Mouse (Mus musculus) limb, embryonic 15.5 days (tissue): ENCODE results near the gene Gm26992. TPM values are rescaled to one million over a fixed set of nuclear protein-coding genes. Genes with fewer than 3 reads are reported as not detected.
A peak's percentile ranks its signal among the peaks of the same experiment; 100 is the strongest.
"Not testable (repeated sequence)": the region's sequence is repeated elsewhere in the genome, so short reads cannot be mapped to it uniquely, and the experiment has no call there.

Experiments used
- ATAC-seq: fragments of 200-750 bp; cut with Nextera tagmentation; 2 replicates; pipeline ENCODE4 v1.8.0; 2017; ENCODE audit warnings: low read depth, moderate TSS enrichment; ENCODE audit not compliant: insufficient number of reproducible peaks, low FRiP score, low TSS enrichment
- H3K27ac ChIP-seq: fragments of 300-500 bp; sonication (generic); 2 replicates; pipeline ENCODE4 v1.5.1; 2015; ENCODE audit warnings: moderate library complexity, mild to moderate bottlenecking, inconsistent platforms
- H3K27me3 ChIP-seq: fragments of 300-500 bp; sonication (generic); 2 replicates; pipeline ENCODE4 v1.6.1; 2015; ENCODE audit warnings: inconsistent platforms
- H3K36me3 ChIP-seq: fragments of 300-500 bp; sonication (generic); 2 replicates; pipeline ENCODE4 v1.6.1; 2015; ENCODE audit warnings: inconsistent platforms
- H3K4me1 ChIP-seq: fragments of 300-500 bp; sonication (generic); 2 replicates; pipeline ENCODE4 v1.6.1; 2015; ENCODE audit warnings: inconsistent platforms
- H3K4me2 ChIP-seq: fragments of 300-500 bp; sonication (generic); 2 replicates; pipeline ENCODE4 v1.6.1; 2015; ENCODE audit warnings: mild to moderate bottlenecking, inconsistent platforms
- H3K4me3 ChIP-seq: fragments of 300-500 bp; sonication (generic); 2 replicates; pipeline ENCODE4 v1.5.1; 2015; ENCODE audit warnings: mild to moderate bottlenecking, inconsistent platforms
- H3K9ac ChIP-seq: fragments of 300-500 bp; sonication (generic); 2 replicates; pipeline ENCODE4 v1.6.1; 2015; ENCODE audit warnings: inconsistent platforms
- H3K9me3 ChIP-seq: fragments of 300-500 bp; sonication (generic); 2 replicates; pipeline ENCODE4 v1.6.1; 2016; ENCODE audit warnings: inconsistent platforms
- whole genome bisulfite sequencing: fragments of 180-500 bp; shearing (Covaris S2); methylation state at CpG from one replicate; pipeline ENCODE4 v1.1.7; 2015; 5-methylcytosine and 5-hydroxymethylcytosine counted together
- polyA plus RNA-seq: library from polyadenylated mRNA; unstranded; fragments of >200 nt; fragmentation: Nextera tagmentation; extraction: Ambion mirVana; gene quantifications from 2 replicates; pipeline ENCODE4 v1.2.1, GENCODE M21; 2015

Gene Gm26992
- polyA plus RNA-seq, 1 experiment from 2014 or later: not detected

GRCm38 (mm10) chrX:103447539-103448169 is 25.8 kb downstream of the Gm26992 start:
- Histone ChIP-seq H3K4me3 (peak overlapping the region; percentile 37), H3K36me3 (no peaks in the 10 kb centered on the region), H3K4me2 (peak overlapping the region; percentile 65), H3K27ac (no peak overlapping the region), H3K27me3 (peaks cover 18% of the 10 kb centered on the region), H3K9me3 (no peaks in the 10 kb centered on the region), H3K9ac (no peak overlapping the region), H3K4me1 (0 out of 2 replicates have a peak, but pooled peaks cover 4% of the 10 kb centered on the region)
- WGBS: 7% methylated on average over 34 of the region's 34 CpGs
- ATAC-seq: no peak

GRCm38 (mm10) chrX:103448429-103448828 is 26.6 kb downstream of the Gm26992 start:
- not testable (repeated sequence) for H3K36me3 ChIP-seq, H3K27ac ChIP-seq, H3K4me1 ChIP-seq, ATAC-seq, H3K9ac ChIP-seq, H3K9me3 ChIP-seq
- H3K27me3 ChIP-seq: peaks cover 18% of the 10 kb centered on the region
- peak overlapping the region; percentile 37; the same call in 1 of the 2 replicates for H3K4me3 ChIP-seq
- peak overlapping the region; percentile 65; the same call in 1 of the 2 replicates for H3K4me2 ChIP-seq
- 57% methylated on average over 11 of the region's 13 CpGs for whole genome bisulfite sequencing

GRCm38 (mm10) chrX:103448943-103449722 is 27.3 kb downstream of the Gm26992 start:
- H3K27me3 ChIP-seq: peaks cover 18% of the 10 kb centered on the region
- 64% methylated on average over 24 of the region's 27 CpGs for WGBS
- not testable (repeated sequence) for H3K9me3 ChIP-seq, H3K4me3 ChIP-seq, ATAC-seq, H3K9ac ChIP-seq, H3K36me3 ChIP-seq, H3K4me1 ChIP-seq, H3K27ac ChIP-seq, H3K4me2 ChIP-seq

- Histone ChIP-seq H3K9me3 (no peaks in the 10 kb centered on the region), H3K27ac (no peak overlapping the region), H3K36me3 (no peaks in the 10 kb centered on the region), H3K9ac (no peak overlapping the region), H3K4me1 (0 out of 2 replicates have a peak, but pooled peaks cover under 1% of the 10 kb centered on the region), H3K4me2 (no peak overlapping the region), H3K4me3 (no peak overlapping the region), H3K27me3 (peaks cover 6% of the 10 kb centered on the region)
- no peak for ATAC-seq
- 82% methylated on average over 6 of the region's 6 CpGs for WGBS
Measured at GRCm38 (mm10) chrX:103452815-103453214, 31.0 kb downstream of the Gm26992 start.

- H3K27ac ChIP-seq: no peak overlapping the region
- no peaks in the 10 kb centered on the region for H3K36me3 ChIP-seq
- H3K4me3 ChIP-seq: no peak overlapping the region
- WGBS: 73% methylated on average over 5 of the region's 5 CpGs
- no peaks in the 10 kb centered on the region for H3K27me3 ChIP-seq
- no peaks in the 10 kb centered on the region for H3K9me3 ChIP-seq
- no peak for ATAC-seq
- H3K4me1 ChIP-seq: no peaks in the 10 kb centered on the region
- no peak overlapping the region for H3K9ac ChIP-seq
- no peak overlapping the region for H3K4me2 ChIP-seq
Measured at GRCm38 (mm10) chrX:103460056-103460455, 38.2 kb downstream of the Gm26992 start.

- H3K27me3 ChIP-seq: no peaks in the 10 kb centered on the region
- no peaks in the 10 kb centered on the region for H3K9me3 ChIP-seq
- H3K27ac ChIP-seq: no peak overlapping the region
- no peaks in the 10 kb centered on the region for H3K4me1 ChIP-seq
- no peak overlapping the region for H3K9ac ChIP-seq
- H3K4me2 ChIP-seq: no peak overlapping the region
- 70% methylated on average over 2 of the region's 2 CpGs for WGBS
- no peaks in the 10 kb centered on the region for H3K36me3 ChIP-seq
- ATAC-seq: no peak
- no peak overlapping the region for H3K4me3 ChIP-seq
Measured at GRCm38 (mm10) chrX:103468998-103469397, 47.2 kb downstream of the Gm26992 start.

- 77% methylated on average over 3 of the region's 3 CpGs for whole genome bisulfite sequencing
- Histone ChIP-seq H3K4me1 (no peaks in the 10 kb centered on the region), H3K9me3 (no peaks in the 10 kb centered on the region), H3K27me3 (no peaks in the 10 kb centered on the region), H3K9ac (no peak overlapping the region), H3K36me3 (no peaks in the 10 kb centered on the region), H3K4me2 (no peak overlapping the region), H3K4me3 (no peak overlapping the region), H3K27ac (no peak overlapping the region)
- no peak for ATAC-seq
Measured at GRCm38 (mm10) chrX:103472346-103472745, 50.5 kb downstream of the Gm26992 start.

- 19% methylated on average over 3 of the region's 3 CpGs for WGBS
- no peak overlapping the region for H3K9ac ChIP-seq
- H3K36me3 ChIP-seq: no peaks in the 10 kb centered on the region
- no peak overlapping the region for H3K4me3 ChIP-seq
- H3K27ac ChIP-seq: no peak overlapping the region
- no peak for ATAC-seq
- no peak overlapping the region for H3K4me2 ChIP-seq
- H3K27me3 ChIP-seq: no peaks in the 10 kb centered on the region
- H3K9me3 ChIP-seq: no peaks in the 10 kb centered on the region
- H3K4me1 ChIP-seq: no peaks in the 10 kb centered on the region
Measured at GRCm38 (mm10) chrX:103477507-103477906, 55.7 kb downstream of the Gm26992 start.

GRCm38 (mm10) chrX:103481243-103482096 is 59.7 kb downstream of the Gm26992 start:
- Histone ChIP-seq H3K4me2 (peak overlapping the region; percentile 25), H3K9ac (peak overlapping the region; percentile 33; the same call in 1 of the 2 replicates), H3K27me3 (no peaks in the 10 kb centered on the region), H3K4me1 (no peaks in the 10 kb centered on the region), H3K27ac (peak overlapping the region; percentile 78), H3K9me3 (no peaks in the 10 kb centered on the region), H3K4me3 (peak overlapping the region; percentile 44), H3K36me3 (no peaks in the 10 kb centered on the region)
- 70% methylated on average over 32 of the region's 32 CpGs for WGBS
- ATAC-seq: peak; percentile 55; the same call in 1 of the 2 replicates

- Histone ChIP-seq H3K4me1 (no peaks in the 10 kb centered on the region), H3K27me3 (no peaks in the 10 kb centered on the region), H3K27ac (peak overlapping the region; percentile 78), H3K9me3 (no peaks in the 10 kb centered on the region), H3K4me3 (peak overlapping the region; percentile 44), H3K9ac (peak overlapping the region; percentile 33; the same call in 1 of the 2 replicates), H3K36me3 (no peaks in the 10 kb centered on the region), H3K4me2 (no peak overlapping the region)
- no peak for ATAC-seq
- WGBS: 73% methylated on average over 24 of the region's 24 CpGs
Measured at GRCm38 (mm10) chrX:103482097-103482451, 60.3 kb downstream of the Gm26992 start.

GRCm38 (mm10) chrX:103483047-103483446 is 61.2 kb downstream of the Gm26992 start:
- Histone ChIP-seq H3K9me3 (no peaks in the 10 kb centered on the region), H3K4me1 (no peaks in the 10 kb centered on the region), H3K36me3 (no peaks in the 10 kb centered on the region), H3K27me3 (no peaks in the 10 kb centered on the region), H3K9ac (no peak overlapping the region), H3K4me3 (peak overlapping the region; percentile 44), H3K4me2 (peak overlapping the region; percentile 24; the same call in 1 of the 2 replicates), H3K27ac (no peak overlapping the region)
- WGBS: 61% methylated on average over 17 of the region's 17 CpGs
- ATAC-seq: no peak
